Mouse (Mus musculus): ENCODE measurements around the gene Castor2. TPM values are rescaled to one million over a fixed set of nuclear protein-coding genes. Genes with fewer than 3 reads are reported as not detected.

Castor2 gene
- polyA plus RNA-seq, 1 experiment from 2014 or later: 21.9 TPM

DNA sequence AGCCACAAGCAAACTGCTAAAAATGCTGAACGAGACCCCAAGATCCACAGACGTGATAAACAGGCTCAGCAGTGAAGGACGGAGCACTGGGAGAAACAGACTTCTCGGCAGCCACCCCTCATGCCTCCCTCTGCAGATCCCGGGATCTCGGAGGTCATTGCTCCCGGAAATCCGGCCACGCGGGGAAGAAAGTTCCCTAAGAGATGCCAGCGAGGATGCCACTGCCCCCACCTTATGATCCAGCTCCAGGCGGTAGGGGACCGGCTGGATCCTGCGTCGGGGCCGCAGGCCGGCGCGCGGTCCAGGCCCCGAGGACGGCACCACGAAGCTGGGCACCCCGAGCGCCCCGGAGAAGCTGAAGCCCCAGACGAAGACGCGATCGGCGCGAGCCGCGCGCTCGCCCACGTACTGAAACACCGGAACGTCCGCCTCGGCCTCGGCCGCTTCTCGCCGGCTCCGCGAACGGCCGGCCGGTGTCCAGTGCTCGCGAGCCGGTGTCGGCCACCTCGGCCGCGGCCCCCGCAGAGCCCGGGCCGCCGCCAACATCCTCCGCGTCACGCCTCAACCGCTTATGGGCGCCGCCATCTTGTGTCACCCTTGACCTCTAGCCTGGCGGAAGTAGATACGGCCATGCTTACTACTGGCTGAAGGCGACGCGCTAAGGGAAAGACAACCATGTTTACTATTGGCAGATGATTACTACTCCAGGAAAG is 76.8 kb downstream of the Castor2 start, which contains the start of gene Rcc1l:
TSS of gene Rcc1l (minus strand) at position 606 of the 713 bp plus-strand sequence.
- under 1% methylated on average over 72 of the region's 72 CpGs for WGBS
- Histone ChIP-seq H3K9ac (ENCODE audit: low read length) (peak within 1 kb of the TSS; percentile 71), H3K4me3 (ENCODE audit: low read depth, low read length) (peak within 1 kb of the TSS; percentile 93), H3K27ac (ENCODE audit: low read depth, low read length) (peak within 1 kb of the TSS; percentile 46), H3K36me3 (ENCODE audit: control insufficient read depth, insufficient read depth, low read length) (peaks cover 5% of the 10 kb centered on the region; the same call in 1 of the 2 replicates), H3K9me3 (replicated peaks; ENCODE audit: control insufficient read depth, low read length) (no peaks in the 10 kb centered on the region), H3K27me3 (replicated peaks; ENCODE audit: control insufficient read depth, insufficient read depth, low read length) (no peaks in the 10 kb centered on the region), H3K4me2 (ENCODE audit: low read length) (peak within 1 kb of the TSS; percentile 84), H3K4me1 (ENCODE audit: control insufficient read depth, insufficient read depth, low read length) (peaks cover 7% of the 10 kb centered on the region)
- DNase-seq (ENCODE audit: low spot score): peak; percentile 96
- peak; percentile 92 for ATAC-seq

DNA sequence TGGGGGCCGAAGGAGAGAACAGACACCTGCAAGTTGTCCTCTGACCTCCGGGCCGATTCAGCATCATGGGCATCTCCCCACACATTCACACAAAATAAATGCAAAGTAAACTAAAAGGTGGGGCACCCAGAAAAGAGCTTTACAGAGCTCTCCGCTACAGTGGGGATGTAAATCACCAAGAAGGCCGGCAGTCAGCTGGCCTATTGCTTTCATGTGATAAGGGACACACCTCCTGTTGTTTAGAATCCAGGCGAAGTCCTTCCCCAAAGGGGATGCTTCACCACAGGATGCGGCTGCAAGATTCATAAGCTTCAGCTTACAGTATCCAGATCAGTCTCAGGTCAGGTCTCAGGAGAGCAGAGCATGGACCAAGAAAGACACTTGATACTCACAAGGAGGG is 79.0 kb downstream of the Castor2 start:
- H3K4me3 ChIP-seq (ENCODE audit: low read depth, low read length): no peak overlapping the region
- ATAC-seq: no peak
- H3K27ac ChIP-seq (ENCODE audit: low read depth, low read length): no peak overlapping the region
- DNase-seq (ENCODE audit: low spot score): no peak
- H3K4me2 ChIP-seq (ENCODE audit: low read length): no peak overlapping the region
- no peak overlapping the region for H3K9ac ChIP-seq (ENCODE audit: low read length)
- no peaks in the 10 kb centered on the region for H3K27me3 ChIP-seq (replicated peaks; ENCODE audit: control insufficient read depth, insufficient read depth, low read length)
- H3K36me3 ChIP-seq (ENCODE audit: control insufficient read depth, insufficient read depth, low read length): no peaks in the 10 kb centered on the region
- 83% methylated on average over 7 of the region's 7 CpGs for WGBS
- H3K4me1 ChIP-seq (ENCODE audit: control insufficient read depth, insufficient read depth, low read length): peaks cover 17% of the 10 kb centered on the region
- H3K9me3 ChIP-seq (replicated peaks; ENCODE audit: control insufficient read depth, low read length): no peaks in the 10 kb centered on the region

DNA sequence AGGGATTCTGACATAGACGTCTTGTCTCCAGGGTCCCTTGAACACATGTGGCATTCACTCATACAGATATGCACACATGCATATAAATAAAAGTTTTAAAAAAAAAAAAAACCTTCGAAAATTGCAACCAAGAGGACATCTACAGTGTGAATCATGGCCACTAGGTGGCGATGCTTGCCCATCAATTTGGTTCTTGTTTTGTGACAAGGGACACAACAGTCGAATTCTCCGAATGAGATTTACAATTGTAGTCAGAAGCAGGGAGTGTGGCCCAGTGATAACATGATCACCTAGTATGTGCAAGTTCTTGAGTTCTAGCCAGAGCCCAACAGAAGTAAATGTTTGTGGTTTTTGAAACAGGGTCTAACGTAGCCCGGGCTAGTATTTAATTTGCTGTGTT is 80.4 kb downstream of the Castor2 start:
- DNase-seq (ENCODE audit: low spot score): peak; percentile 94
- Histone ChIP-seq H3K9ac (ENCODE audit: low read length) (no peak overlapping the region), H3K4me3 (ENCODE audit: low read depth, low read length) (no peak overlapping the region), H3K36me3 (ENCODE audit: control insufficient read depth, insufficient read depth, low read length) (no peaks in the 10 kb centered on the region), H3K4me1 (ENCODE audit: control insufficient read depth, insufficient read depth, low read length) (peaks cover 18% of the 10 kb centered on the region), H3K27me3 (replicated peaks; ENCODE audit: control insufficient read depth, insufficient read depth, low read length) (no peaks in the 10 kb centered on the region), H3K27ac (ENCODE audit: low read depth, low read length) (no peak overlapping the region), H3K9me3 (replicated peaks; ENCODE audit: control insufficient read depth, low read length) (no peaks in the 10 kb centered on the region), H3K4me2 (ENCODE audit: low read length) (no peak overlapping the region)
- WGBS: 24% methylated on average over 7 of the region's 7 CpGs
- ATAC-seq: no peak

DNA sequence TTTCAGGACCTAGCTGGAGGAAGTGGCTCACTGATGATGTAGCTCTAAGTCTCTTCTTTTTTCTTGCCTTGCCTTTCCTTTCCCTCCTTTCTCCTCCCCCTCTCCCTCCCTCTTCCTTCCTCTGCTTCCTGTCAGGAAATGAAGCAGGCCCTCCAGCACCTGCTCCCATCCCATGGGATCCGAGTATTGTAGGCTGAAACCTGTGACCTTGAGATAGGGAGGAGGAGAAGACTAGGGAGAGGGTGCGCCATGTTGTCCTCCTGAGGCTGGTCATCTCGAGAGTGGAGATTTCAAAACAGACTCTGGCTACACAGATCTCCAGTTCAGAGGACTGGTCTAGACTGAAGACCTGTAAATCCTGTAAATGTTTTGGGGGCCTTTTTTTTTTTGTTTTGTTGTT is 82.7 kb downstream of the Castor2 start:
- peaks cover 11% of the 10 kb centered on the region for H3K4me1 ChIP-seq (ENCODE audit: control insufficient read depth, insufficient read depth, low read length)
- H3K27ac ChIP-seq (ENCODE audit: low read depth, low read length): no peak overlapping the region
- ATAC-seq: no peak
- H3K4me2 ChIP-seq (ENCODE audit: low read length): no peak overlapping the region
- no peak overlapping the region for H3K4me3 ChIP-seq (ENCODE audit: low read depth, low read length)
- 78% methylated on average over 3 of the region's 3 CpGs for WGBS
- no peak overlapping the region for H3K9ac ChIP-seq (ENCODE audit: low read length)
- DNase-seq (ENCODE audit: low spot score): no peak
- no peaks in the 10 kb centered on the region for H3K36me3 ChIP-seq (ENCODE audit: control insufficient read depth, insufficient read depth, low read length)
- H3K9me3 ChIP-seq (replicated peaks; ENCODE audit: control insufficient read depth, low read length): no peaks in the 10 kb centered on the region
- H3K27me3 ChIP-seq (replicated peaks; ENCODE audit: control insufficient read depth, insufficient read depth, low read length): no peaks in the 10 kb centered on the region

DNA sequence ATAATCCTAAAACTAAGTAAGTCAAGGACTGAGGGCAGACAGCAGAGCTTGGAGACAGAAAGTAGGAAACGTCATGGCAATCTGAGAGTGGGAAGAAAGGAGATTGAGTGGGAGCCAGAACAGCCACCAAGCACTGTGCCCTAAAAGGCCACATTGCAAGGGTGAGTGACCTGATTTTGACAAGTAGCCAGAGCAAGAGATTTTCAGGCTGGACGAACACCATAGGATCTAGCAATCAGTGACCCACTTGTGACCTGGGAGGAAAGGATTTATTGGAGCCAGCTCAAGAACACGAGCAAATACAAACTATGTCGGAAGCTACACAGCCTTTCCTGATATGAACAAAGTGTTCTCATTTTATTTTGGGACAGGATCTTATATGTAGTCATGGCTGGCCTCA is 83.2 kb downstream of the Castor2 start:
- ATAC-seq (no peak), DNase-seq (ENCODE audit: low spot score) (no peak)
- Histone ChIP-seq H3K9ac (ENCODE audit: low read length) (peak overlapping the region; percentile 82; the same call in 1 of the 2 replicates), H3K27me3 (replicated peaks; ENCODE audit: control insufficient read depth, insufficient read depth, low read length) (no peaks in the 10 kb centered on the region), H3K4me3 (ENCODE audit: low read depth, low read length) (no peak overlapping the region), H3K27ac (ENCODE audit: low read depth, low read length) (no peak overlapping the region), H3K9me3 (replicated peaks; ENCODE audit: control insufficient read depth, low read length) (no peaks in the 10 kb centered on the region; the same call in 1 of the 2 replicates), H3K4me2 (ENCODE audit: low read length) (peak overlapping the region; percentile 74), H3K36me3 (ENCODE audit: control insufficient read depth, insufficient read depth, low read length) (no peaks in the 10 kb centered on the region), H3K4me1 (ENCODE audit: control insufficient read depth, insufficient read depth, low read length) (peaks cover 11% of the 10 kb centered on the region)
- 78% methylated on average over 4 of the region's 4 CpGs for WGBS

DNA sequence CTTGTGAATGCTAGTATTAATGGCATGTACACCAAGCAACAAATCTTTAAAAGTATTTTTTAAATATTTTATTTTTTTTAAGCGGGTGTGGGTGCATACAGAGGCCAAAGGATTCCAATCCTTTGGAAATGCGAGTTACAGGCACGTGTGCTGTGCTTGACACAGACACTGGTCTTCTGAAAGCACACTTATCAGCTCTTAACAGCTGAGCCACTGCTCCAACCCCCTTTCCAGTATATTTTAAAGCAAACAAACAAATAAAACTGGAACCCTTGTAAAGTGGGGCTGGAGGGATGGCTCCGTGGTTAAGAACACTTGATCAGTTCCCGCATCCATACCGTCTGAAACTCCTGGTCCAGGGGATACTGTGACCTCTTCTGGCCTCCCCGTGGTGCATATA is 83.7 kb downstream of the Castor2 start:
- Histone ChIP-seq H3K27me3 (replicated peaks; ENCODE audit: control insufficient read depth, insufficient read depth, low read length) (no peaks in the 10 kb centered on the region), H3K4me2 (ENCODE audit: low read length) (peak overlapping the region; percentile 74), H3K4me3 (ENCODE audit: low read depth, low read length) (peak overlapping the region; percentile 65), H3K4me1 (ENCODE audit: control insufficient read depth, insufficient read depth, low read length) (peaks cover 11% of the 10 kb centered on the region), H3K9me3 (replicated peaks; ENCODE audit: control insufficient read depth, low read length) (no peaks in the 10 kb centered on the region; the same call in 1 of the 2 replicates), H3K27ac (ENCODE audit: low read depth, low read length) (0 out of 2 replicates have a peak overlapping the region, but pooled peaks have one; percentile 92), H3K9ac (ENCODE audit: low read length) (peak overlapping the region; percentile 82), H3K36me3 (ENCODE audit: control insufficient read depth, insufficient read depth, low read length) (no peaks in the 10 kb centered on the region)
- DNase-seq (ENCODE audit: low spot score): no peak
- no peak for ATAC-seq
- 61% methylated on average over 7 of the region's 7 CpGs for WGBS

DNA sequence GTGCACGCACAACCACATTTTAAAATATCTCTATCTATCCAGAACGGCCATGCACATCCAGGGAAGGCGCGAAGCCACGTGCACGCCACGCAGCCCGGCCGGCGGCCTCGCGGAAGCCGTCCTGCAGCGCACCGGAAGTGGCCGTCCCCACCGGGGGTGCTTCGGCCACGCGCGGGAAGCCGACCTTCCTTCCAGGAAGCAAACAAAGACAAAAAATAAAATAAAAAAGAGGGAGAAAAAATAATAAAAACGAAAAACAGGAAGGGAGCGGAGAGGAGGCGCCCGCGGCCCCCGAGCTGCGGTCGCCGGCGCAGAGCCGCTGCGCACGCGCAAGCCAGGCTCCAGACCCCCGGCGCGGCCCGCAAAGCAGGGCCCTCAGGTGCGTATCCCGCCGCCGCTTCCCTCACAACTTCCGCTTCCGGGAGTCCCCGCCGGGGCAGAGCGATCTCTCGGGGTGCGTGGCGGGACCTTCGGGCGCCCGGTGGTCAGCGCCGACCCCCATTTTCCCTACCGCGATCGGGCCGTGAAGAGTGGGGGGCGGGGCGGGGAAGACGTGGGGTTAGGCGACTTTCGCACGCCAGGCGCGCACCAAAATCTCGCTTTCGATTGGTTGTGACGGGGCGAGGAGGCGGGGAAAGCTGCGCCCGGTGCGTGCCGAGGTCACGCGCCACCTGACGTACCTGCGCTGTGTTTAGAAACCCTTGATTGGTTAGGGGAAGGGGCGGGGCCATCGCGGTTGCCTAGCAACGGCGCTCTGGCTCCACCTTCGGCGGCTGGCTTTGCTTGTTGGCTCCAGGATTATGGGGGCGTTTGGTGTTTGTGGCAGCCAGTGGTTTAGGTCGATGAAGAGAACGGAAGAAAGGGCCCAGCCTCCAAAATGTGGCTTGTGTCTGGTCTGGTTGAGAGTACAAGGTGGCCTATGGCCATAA is 84.6 kb downstream of the Castor2 start, which contains the start of gene Gtf2ird2:
TSS of gene Gtf2ird2 (plus strand) at position 140 of the 929 bp plus-strand sequence.
- peak within 1 kb of the TSS; percentile 92 for H3K27ac ChIP-seq (ENCODE audit: low read depth, low read length)
- DNase-seq (ENCODE audit: low spot score) (peak; percentile 99), ATAC-seq (peak; percentile 95)
- H3K4me2 ChIP-seq (ENCODE audit: low read length): peak within 1 kb of the TSS; percentile 74
- peak within 1 kb of the TSS; percentile 65 for H3K4me3 ChIP-seq (ENCODE audit: low read depth, low read length)
- H3K4me1 ChIP-seq (ENCODE audit: control insufficient read depth, insufficient read depth, low read length): peaks cover 11% of the 10 kb centered on the region
- H3K36me3 ChIP-seq (ENCODE audit: control insufficient read depth, insufficient read depth, low read length): no peaks in the 10 kb centered on the region
- peak within 1 kb of the TSS; percentile 82 for H3K9ac ChIP-seq (ENCODE audit: low read length)
- under 1% methylated on average over 92 of the region's 92 CpGs for WGBS
- no peaks in the 10 kb centered on the region; the same call in 1 of the 2 replicates for H3K9me3 ChIP-seq (replicated peaks; ENCODE audit: control insufficient read depth, low read length)
- no peaks in the 10 kb centered on the region for H3K27me3 ChIP-seq (replicated peaks; ENCODE audit: control insufficient read depth, insufficient read depth, low read length)

DNA sequence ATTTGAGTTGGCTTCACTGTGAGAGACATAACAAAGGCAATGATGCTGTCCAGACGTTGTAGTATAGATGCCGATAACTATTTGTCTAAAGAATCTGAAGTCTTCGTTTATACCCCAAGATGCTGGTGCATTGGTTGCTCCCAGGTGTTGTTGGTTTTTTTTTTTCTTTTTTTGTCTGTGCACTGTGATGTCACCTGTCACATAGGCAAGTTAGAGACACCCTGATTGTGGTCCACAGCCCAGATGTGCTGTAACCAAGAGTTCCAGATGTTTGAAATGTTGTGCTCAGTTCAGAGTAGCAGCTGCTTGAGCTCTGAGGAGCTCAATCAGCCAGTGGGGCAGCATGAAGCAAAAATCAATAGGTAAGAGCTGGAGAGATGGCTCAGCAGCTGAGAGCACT is 86.5 kb downstream of the Castor2 start:
- 88% methylated on average over 3 of the region's 3 CpGs for WGBS
- DNase-seq (ENCODE audit: low spot score) (no peak), ATAC-seq (no peak)
- H3K9me3 ChIP-seq (replicated peaks; ENCODE audit: control insufficient read depth, low read length): no peaks in the 10 kb centered on the region; the same call in 1 of the 2 replicates
- H3K36me3 ChIP-seq (ENCODE audit: control insufficient read depth, insufficient read depth, low read length): no peaks in the 10 kb centered on the region
- no peaks in the 10 kb centered on the region for H3K27me3 ChIP-seq (replicated peaks; ENCODE audit: control insufficient read depth, insufficient read depth, low read length)
- H3K4me2 ChIP-seq (ENCODE audit: low read length): no peak overlapping the region
- H3K27ac ChIP-seq (ENCODE audit: low read depth, low read length): no peak overlapping the region
- no peak overlapping the region for H3K4me3 ChIP-seq (ENCODE audit: low read depth, low read length)
- peaks cover 11% of the 10 kb centered on the region for H3K4me1 ChIP-seq (ENCODE audit: control insufficient read depth, insufficient read depth, low read length)
- H3K9ac ChIP-seq (ENCODE audit: low read length): no peak overlapping the region

Data from forebrain, embryonic 14.5 days (tissue).